Mouse (Mus musculus) frontal cortex, postnatal 10 days (tissue): ENCODE results near the gene Plb1.

Experiments used
- DNase-seq, 2 experiments: peaks; one replicate each; pipeline ENCODE4 v3.0.0; 2022; ENCODE audit warnings: low spot score in 2 of 2, mixed read lengths in 1 of 2

The Plb1 gene

GRCm38 (mm10) chr5:32332591-32332990 is 100.1 kb downstream of the Plb1 start:
- DNase-seq = no peak

DNA sequence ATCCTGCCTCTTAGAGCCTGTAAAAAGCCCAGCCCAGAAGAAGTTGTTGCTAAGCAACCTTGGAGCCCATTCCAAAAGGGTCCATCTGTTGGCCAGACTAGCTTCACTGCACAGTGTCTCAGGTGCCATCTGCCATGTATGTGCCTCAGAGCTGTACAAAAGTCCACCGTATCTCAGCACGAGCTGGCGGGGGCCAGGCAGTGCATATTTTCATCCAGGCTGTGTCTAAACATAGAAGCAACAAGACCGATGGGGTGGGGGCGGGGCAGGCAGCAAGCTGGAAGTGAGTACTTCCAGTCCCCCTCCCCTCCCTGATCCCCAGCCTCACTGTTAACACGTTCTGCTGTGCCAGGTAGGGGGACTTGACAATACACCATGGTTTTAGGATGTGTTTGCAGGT is 102.7 kb downstream of the Plb1 start:
- peak; percentile 61 to 86 for DNase-seq

- no peak for DNase-seq
Observed at GRCm38 (mm10) chr5:32336092-32336491, 103.6 kb downstream of the Plb1 start.

DNA sequence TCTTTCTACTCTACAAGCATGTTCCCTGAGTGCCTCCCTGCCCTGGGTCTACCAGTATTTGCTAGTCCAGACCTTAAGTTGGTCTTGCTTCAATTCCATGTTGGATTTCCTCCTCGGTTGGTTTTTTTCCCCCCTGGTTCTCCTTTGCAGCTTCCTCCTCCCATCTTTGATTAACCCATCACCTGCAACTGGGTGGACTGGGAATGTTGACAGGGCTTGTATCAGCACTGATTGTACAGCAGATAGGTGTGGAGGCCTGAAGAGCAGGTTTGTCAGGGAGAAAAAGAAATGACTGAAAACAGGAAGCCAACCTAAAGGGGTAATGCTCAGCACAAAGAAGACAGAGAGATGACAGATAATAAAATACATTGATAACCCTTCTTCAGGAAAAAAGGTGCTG is 104.8 kb downstream of the Plb1 start:
- no peak for DNase-seq

- no peak for DNase-seq
Observed at GRCm38 (mm10) chr5:32338339-32338738, 105.8 kb downstream of the Plb1 start.

DNA sequence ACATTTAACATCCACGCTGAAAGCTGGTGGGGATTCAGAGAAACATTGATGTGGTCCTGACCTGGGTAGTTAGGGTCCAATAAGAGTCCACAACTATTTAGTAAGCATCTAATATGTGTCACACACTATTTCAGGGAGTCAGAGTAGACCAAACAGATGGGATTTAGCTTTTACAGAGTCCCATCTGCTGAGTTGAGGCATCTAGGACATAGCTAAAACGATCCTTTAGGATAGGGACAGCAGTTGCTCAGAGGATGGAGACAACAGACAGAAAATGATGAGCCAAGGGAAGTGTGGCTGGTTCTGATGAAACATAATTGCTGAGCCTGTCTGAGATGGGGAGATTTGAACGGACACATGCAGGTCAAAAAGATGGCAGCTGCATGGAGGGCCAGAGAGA is 106.3 kb downstream of the Plb1 start:
- DNase-seq = no peak

DNA sequence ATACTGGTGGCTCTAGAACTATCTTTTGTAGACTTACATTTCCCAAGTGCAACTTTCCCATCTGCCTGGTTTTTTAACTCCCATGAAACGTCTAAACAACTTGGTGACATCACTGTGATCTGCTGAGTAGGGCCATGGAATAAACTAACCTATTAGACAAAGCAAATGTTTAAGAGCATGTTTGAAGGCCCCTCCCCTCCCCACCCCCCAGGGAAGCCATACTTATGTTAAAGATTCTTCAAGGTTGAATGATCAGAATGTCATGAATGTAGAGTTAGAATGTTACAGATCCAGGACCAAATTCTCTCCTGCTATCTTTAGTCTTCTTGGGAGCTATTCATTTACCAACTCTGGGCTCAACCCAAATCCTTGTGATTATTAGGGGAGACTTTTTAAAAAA is 107.7 kb downstream of the Plb1 start:
- DNase-seq = no peak

DNA sequence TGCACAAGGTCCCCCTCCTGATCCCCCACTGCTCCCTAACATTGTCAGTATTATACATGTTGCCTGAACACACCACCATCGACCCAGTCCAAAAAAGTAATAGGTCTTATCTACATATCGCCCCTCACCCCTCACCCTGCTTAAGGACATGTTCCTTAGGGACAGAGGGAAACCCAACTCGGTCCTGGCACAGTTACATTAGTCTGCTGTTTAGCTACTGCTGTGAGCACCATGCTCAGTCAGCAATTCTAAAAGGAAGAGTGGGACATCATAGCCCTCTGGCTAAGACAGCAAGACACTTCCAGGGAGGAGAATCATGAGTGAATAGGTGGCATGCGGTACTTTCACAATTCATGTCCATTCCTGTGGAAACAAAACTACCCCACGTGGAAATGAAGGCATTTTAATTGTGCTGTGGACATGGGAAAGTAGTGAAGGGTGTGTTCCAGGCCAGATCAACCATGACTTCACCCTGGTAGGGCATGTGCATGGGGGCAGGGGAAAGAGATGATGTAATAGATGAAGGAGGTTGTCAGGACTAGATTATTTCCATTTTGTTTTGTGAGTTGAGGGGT is 110.3 kb downstream of the Plb1 start:
- DNase-seq = no peak

GRCm38 (mm10) chr5:32346025-32346912 is 113.8 kb downstream of the Plb1 start:
- peak; percentile 55 to 57 for DNase-seq

GRCm38 (mm10) chr5:32349718-32350117 is 117.2 kb downstream of the Plb1 start:
- no peak for DNase-seq

DNA sequence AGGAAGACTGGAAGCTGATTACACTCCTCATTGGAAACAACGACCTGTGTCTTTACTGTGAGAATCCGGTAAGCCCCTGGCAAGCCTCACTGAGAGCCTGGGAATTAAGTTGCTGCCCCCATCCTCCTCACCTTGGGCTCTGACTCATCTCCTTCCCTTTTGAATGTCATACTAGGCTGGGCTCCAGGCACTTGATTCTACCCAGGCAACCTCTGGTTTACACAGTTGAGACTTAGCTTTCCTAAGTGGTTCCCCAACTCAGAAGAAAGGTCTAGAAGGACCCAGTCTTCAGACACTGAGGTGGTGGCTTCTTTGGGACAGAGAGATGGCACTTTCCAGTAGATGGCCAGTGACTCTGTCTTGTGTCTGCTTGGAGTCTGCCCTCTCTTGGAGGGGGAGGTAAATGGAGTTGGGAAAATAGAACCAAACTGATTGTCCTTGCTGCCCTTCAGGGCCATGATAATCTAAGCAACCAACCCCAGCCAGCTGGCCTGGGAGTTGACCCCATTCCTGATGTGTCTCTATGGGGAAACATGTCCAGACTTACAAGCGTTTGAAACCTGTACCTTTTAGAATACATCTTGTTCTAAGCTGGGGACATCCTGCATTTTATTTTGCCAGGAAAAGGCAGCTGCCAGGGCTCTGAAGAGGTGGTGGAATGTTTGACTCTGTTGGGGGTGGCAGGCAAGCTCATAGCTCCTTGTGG is 118.2 kb downstream of the Plb1 start:
- DNase-seq = no peak

- no peak for DNase-seq
Observed at GRCm38 (mm10) chr5:32351721-32352465, 119.4 kb downstream of the Plb1 start.

GRCm38 (mm10) chr5:32352845-32353244 is 120.3 kb downstream of the Plb1 start:
- no peak for DNase-seq

DNA sequence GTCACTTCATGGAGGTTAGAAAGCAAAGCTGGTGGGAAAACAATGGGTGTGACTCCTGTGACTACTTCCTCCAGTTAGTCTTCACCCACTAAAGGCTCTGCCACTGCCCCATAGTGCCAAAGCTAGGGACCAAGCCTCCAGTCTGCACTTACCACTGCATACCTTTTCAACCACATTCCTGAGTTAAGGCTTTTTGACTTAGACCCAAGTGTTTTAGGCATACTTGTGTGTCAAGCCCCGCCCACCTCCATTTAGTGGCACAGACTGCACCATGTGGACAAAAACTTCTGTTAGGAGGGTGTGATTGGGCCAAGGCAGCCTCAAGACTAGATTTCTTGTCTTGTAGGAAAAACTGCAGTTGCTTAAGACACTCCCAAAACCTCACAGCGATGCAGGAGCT is 120.8 kb downstream of the Plb1 start:
- no peak for DNase-seq

- no peak for DNase-seq
Observed at GRCm38 (mm10) chr5:32360511-32360910, 128.0 kb downstream of the Plb1 start.

DNA sequence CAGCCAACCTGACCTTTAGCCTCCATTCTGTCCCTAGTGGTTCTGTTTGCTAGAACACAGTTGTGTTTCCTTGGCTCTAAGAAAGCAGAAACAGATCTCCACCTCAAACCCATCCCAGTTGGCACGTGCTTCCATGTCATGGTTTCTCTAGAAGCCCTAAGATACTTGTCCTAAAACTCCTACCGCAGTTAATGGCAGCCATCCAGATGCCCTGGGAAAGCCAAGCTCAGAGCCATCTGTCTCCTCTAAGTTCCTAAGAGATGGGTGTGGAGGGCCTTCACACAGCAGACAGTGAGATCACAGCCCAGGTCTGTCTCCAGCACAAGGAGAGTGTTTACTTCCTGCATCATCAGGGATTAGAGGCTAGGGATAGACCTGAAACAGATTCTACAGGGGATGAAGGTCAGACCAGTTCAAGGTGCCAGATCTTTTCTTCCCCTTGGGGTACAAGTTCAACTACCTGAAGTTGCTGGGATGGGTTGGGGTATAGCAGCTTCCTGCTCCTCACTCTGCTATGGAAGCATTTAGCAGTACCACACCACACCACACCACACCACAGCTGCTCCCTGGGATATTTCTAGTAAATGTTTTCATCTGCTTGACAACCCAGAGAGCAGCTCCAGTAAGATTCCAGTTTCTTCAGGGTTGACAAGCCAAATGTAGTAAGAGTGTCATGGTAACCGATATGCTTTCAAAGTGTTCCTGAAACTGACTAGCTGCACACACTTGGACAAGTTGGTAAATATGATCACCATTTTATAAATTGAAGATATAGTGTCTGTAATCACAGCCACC is 129.1 kb downstream of the Plb1 start:
- no peak for DNase-seq

- no peak for DNase-seq
Observed at GRCm38 (mm10) chr5:32369391-32369790, 136.9 kb downstream of the Plb1 start.

DNA sequence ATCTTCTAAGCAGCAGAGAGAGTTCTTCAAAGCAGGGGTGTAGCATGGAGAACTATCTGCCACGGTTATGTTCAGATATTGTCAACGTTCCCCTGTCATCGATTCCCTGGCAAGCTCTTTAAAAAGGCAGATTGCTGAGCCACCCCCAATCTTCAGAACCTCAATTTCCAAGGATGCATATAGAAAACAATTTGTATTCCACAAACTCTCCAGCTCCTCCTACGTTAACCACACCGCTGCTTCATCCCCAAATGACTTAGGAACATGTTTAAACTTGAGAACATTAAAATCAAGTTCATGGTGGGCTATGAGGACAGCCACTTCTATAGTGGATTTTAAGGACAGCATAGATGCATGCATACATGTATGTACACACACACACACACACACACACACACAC is 138.7 kb downstream of the Plb1 start:
- no peak for DNase-seq

DNA sequence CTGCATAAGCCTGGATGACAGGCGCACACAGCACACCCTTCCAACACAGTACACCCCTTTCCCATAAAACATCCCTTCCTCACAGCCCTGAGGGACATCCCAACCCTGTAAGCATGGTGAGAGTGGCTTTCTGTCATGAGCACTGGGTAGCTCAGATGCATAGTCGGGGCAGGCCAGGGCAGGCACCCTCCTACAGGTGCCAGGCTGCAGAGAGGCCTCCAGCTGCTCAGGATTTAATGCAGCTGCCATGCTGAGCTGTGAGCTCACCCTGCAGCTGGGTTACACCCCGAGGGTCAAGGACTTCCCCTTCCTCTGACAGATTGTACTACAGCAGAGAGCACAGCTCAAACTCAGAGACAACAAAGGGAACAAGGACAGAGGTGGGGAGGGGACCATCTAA is 146.0 kb downstream of the Plb1 start:
- DNase-seq = no peak

DNA sequence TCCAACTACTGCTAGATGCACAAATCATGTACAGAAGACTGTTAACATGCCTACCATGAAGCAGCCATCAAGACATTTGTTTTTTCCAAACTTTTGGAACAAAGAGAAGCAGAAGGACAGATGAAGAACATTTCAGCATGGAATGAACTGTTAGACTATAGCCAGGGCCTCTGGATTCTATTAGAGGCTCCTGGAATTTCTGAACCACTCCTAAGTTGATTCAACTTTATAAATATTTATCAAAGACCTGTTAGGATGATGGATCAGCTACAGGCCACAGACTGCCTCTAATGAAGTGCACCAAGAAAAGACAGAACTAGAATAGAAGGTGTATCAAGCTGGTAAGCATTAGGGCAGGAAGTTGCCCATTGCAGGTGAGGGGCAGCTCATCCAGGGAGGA is 156.1 kb downstream of the Plb1 start:
- DNase-seq = no peak

DNA sequence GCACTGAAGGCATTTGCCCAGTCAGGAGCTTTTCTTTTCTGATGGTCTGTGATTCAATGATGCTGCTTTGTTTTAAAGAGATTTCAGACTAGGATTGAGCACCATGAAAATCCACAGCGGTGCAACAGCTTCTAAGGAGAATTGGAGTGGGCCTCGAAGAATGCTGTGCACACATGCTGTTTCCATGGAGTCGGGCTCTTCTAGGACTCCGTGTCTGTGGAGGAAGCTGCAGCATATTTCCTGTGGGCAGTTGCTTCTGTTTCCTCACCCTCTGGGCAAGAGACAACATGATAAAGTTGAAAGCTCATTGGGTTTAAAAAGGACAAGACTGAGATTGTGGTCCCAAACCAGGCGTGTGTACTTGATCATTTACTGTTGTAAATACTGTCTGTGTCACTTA is 157.8 kb downstream of the Plb1 start:
- no peak for DNase-seq
